Comparison of ENCODE assay signal across 10 mouse cellular contexts in genomic region chr5:95949946-95950701, GRCm38 (mm10). TPM values are rescaled to one million over a fixed set of nuclear protein-coding genes. Genes with fewer than 3 reads are reported as not detected.
A peak's percentile ranks its signal among the peaks of the same experiment; 100 is the strongest.
DNase-seq lines count a peak whose midpoint lies in the region; ATAC-seq lines count a peak whose summit lies in the region.
"Had no signal": no experiment of that assay in that cellular context is flagged by ENCODE, and none has a peak within 500 bp of the region (broad histone marks: within the 10 kb centered on the region; RNA-seq: fewer than 3 reads in every experiment).

No protein-coding gene starts in this region.

- H3K4me2 ChIP-seq in liver, embryonic 11.5 days = no peak overlapping the region

- H3K36me3 ChIP-seq in liver, embryonic 11.5 days (ENCODE audit: control insufficient read depth, insufficient read depth, low read length) = no peaks in the 10 kb centered on the region

- DNase-seq in liver = peak; percentile 36
- no peak for DNase-seq in liver, embryonic 11.5 days (ENCODE audit: low spot score)
- peak; percentile 43 for DNase-seq in adrenal gland, adult 8-10 months
- peak; percentile 44 for DNase-seq in embryo, embryonic 11.5 days (ENCODE audit: low read depth, low spot score)
- peak; percentile 55 for DNase-seq in induced T-regulatory cell, adult 2 months (ENCODE audit: low read depth)
- DNase-seq in lung, adult 18-20 months = peak; percentile 31 to 43
- DNase-seq in right cerebral cortex, adult 18-20 months = peak; percentile 49

- no peaks in the 10 kb centered on the region for H3K4me1 ChIP-seq in liver, embryonic 11.5 days (replicated peaks; ENCODE audit: control insufficient read depth, insufficient read depth, low read length)

- H3K4me3 ChIP-seq in liver, embryonic 11.5 days (ENCODE audit: low read depth, low read length) = no peak overlapping the region
- H3K4me3 ChIP-seq: myocyte had no signal

- no peak for ATAC-seq in liver, embryonic 11.5 days (replicated peaks; ENCODE audit: low FRiP score)
- no peak for ATAC-seq in erythroid progenitor cell, adult 5-6 weeks (replicated peaks; ENCODE audit: low FRiP score, poor library complexity, severe bottlenecking)

- WGBS in liver, embryonic 11.5 days = 35% methylated on average over 19 of the region's 19 CpGs

- H3K27me3 ChIP-seq in liver, embryonic 11.5 days (replicated peaks; ENCODE audit: control insufficient read depth, insufficient read depth, low read length) = no peaks in the 10 kb centered on the region

- no peaks in the 10 kb centered on the region; the same call in 1 of the 2 replicates for H3K9me3 ChIP-seq in liver, embryonic 11.5 days (ENCODE audit: control insufficient read depth, low read length)

- no peak overlapping the region for H3K9ac ChIP-seq in liver, embryonic 11.5 days (ENCODE audit: low read depth, low read length)

- H3K27ac ChIP-seq in liver, embryonic 11.5 days (ENCODE audit: low read depth, low read length) = no peak overlapping the region

RNA-seq across cellular contexts. Expression of gene Cxcl13, which starts 6.6 kb away (rescaled TPM):
- polyA plus RNA-seq in liver, embryonic 11.5 days (2014; fragmentation: Nextera tagmentation; extraction: Ambion mirVana) = 1.7 and 1.8 TPM in 2 replicates
- 1 to 10 TPM in 1 of 4 experiments, under 1 TPM in 3; 0.31 to 3.6 (median 0.52) TPM for total RNA-seq in adrenal gland, adult 8-10 months (2022)
- not detected in 2 replicates for total RNA-seq in erythroid progenitor cell, adult 5-6 weeks (2015; ENCODE audit: low replicate concordance)
- not detected in 2 replicates for total RNA-seq in erythroid progenitor cell, adult 5-6 weeks (2017; ENCODE audit: low replicate concordance)
- polyA plus RNA-seq: frontal cortex, adult 2 months had no signal
